In genomic region chr1:152090018-152090553, GRCm38 (mm10) we compare ENCODE assay signal across 8 mouse cellular contexts. TPM values are rescaled to one million over a fixed set of nuclear protein-coding genes. Genes with fewer than 3 reads are reported as not detected.
DNase-seq lines count a peak whose midpoint lies in the region; ATAC-seq and TF ChIP-seq lines count a peak whose summit lies in the region.

Gene 1700025G04Rik (minus strand): TSS chr1:152090125.

- H3K4me2 ChIP-seq in forebrain, postnatal 0 days (ENCODE audit: low read depth) = peak within 1 kb of the TSS; percentile 83
- peak within 1 kb of the TSS; percentile 85 for H3K4me2 ChIP-seq in lung, embryonic 14.5 days

- intact Hi-C loops in heart, postnatal 36 days (cut with DNase I) = loop anchor here (2.0 kb wide), 1 partner anchor 39 kb away; no protein-coding TSS in a partner anchor

- peak; percentile 88 for ATAC-seq in forebrain, postnatal 0 days
- peak; percentile 90 for ATAC-seq in lung, embryonic 14.5 days (ENCODE audit: insufficient read depth)

- peak within 1 kb of the TSS; percentile 97 for H3K27ac ChIP-seq in forebrain, postnatal 0 days (ENCODE audit: low read depth, low read length)
- H3K27ac ChIP-seq in lung, embryonic 14.5 days (ENCODE audit: low read depth) = peak within 1 kb of the TSS; percentile 87
- peak within 1 kb of the TSS; percentile 60 for H3K27ac ChIP-seq in olfactory bulb, adult 2 months (ENCODE audit: insufficient read depth, low read depth, low read length)

- no peak for TF ChIP-seq CTCF in forebrain, postnatal 0 days (IDR thresholded peaks at IDR 0.05; ENCODE audit: low read depth)
- no peak for TF ChIP-seq CTCF in lung, embryonic 14.5 days (IDR thresholded peaks at IDR 0.05; ENCODE audit: low read depth)
- TF ChIP-seq CTCF in olfactory bulb, adult 2 months (IDR thresholded peaks at IDR 0.05; ENCODE audit: insufficient read depth, low read depth, low read length) = no peak

- TF ChIP-seq POLR2A in olfactory bulb, adult 2 months (IDR thresholded peaks at IDR 0.05; ENCODE audit: insufficient read depth, low read depth, low read length) = peak; percentile 68

- H3K9me3 ChIP-seq in forebrain, postnatal 0 days (ENCODE audit: low read length) = no peaks in the 10 kb centered on the region
- H3K9me3 ChIP-seq in lung, embryonic 14.5 days (ENCODE audit: low read depth, low read length) = no peaks in the 10 kb centered on the region

- peaks cover 17% of the 10 kb centered on the region for H3K4me1 ChIP-seq in forebrain, postnatal 0 days (ENCODE audit: insufficient read depth)
- H3K4me1 ChIP-seq in lung, embryonic 14.5 days (ENCODE audit: insufficient read depth) = 0 out of 2 replicates have a peak, but pooled peaks cover 6% of the 10 kb centered on the region
- H3K4me1 ChIP-seq in olfactory bulb, adult 2 months (ENCODE audit: control insufficient read depth, insufficient read depth, low read length) = peaks cover 12% of the 10 kb centered on the region

- H3K9ac ChIP-seq in forebrain, postnatal 0 days = peak within 1 kb of the TSS; percentile 91
- H3K9ac ChIP-seq in lung, embryonic 14.5 days = peak within 1 kb of the TSS; percentile 91

- WGBS in forebrain, postnatal 0 days = 2% methylated on average over 46 of the region's 66 CpGs
- under 1% methylated on average over 51 of the region's 66 CpGs for WGBS in lung, embryonic 14.5 days
- 0% methylated on average over 58 of the region's 66 CpGs for WGBS in olfactory bulb, adult 2 months

- H3K27me3 ChIP-seq in forebrain, postnatal 0 days (ENCODE audit: insufficient read depth, low read length) = no peaks in the 10 kb centered on the region
- H3K27me3 ChIP-seq in lung, embryonic 14.5 days (ENCODE audit: insufficient read depth, low read length) = no peaks in the 10 kb centered on the region

- H3K36me3 ChIP-seq in forebrain, postnatal 0 days (ENCODE audit: insufficient read depth) = no peaks in the 10 kb centered on the region
- no peaks in the 10 kb centered on the region for H3K36me3 ChIP-seq in lung, embryonic 14.5 days (ENCODE audit: insufficient read depth)

- peak within 1 kb of the TSS; percentile 96 for H3K4me3 ChIP-seq in forebrain, postnatal 0 days (ENCODE audit: low read depth, low read length)
- H3K4me3 ChIP-seq in lung, embryonic 14.5 days (ENCODE audit: low read depth, low read length) = peak within 1 kb of the TSS; percentile 89
- peak within 1 kb of the TSS; percentile 78 for H3K4me3 ChIP-seq in olfactory bulb, adult 2 months (ENCODE audit: insufficient read depth, low read depth, low read length)

- peak; percentile 79 for DNase-seq in ES-CJ7 (ENCODE audit: low read depth, low spot score)
- peak; percentile 84 for DNase-seq in cerebellum, adult 11 months
- DNase-seq in forebrain, postnatal 0 days = peak; percentile 92
- DNase-seq in heart, postnatal 36 days = peak; percentile 84 to 91
- peak; percentile 65 to 77 for DNase-seq in layer of hippocampus, adult 8-10 months (ENCODE audit: low spot score in 2 of 2)
- peak; percentile 92 for DNase-seq in lung, embryonic 14.5 days
- peak; percentile 83 for DNase-seq in testis, postnatal 14 days (ENCODE audit: low spot score)

RNA-seq across cellular contexts. Expression of gene 1700025G04Rik, which starts in this region (rescaled TPM):
- 36.8 and 43.2 TPM in 2 replicates for total RNA-seq in forebrain, postnatal 0 days (2014; rRNA removed)
- 17.0 and 25.5 TPM in 2 replicates for polyA plus RNA-seq in forebrain, postnatal 0 days (2015; fragmentation: Nextera tagmentation; extraction: Ambion mirVana)
- total RNA-seq in heart, postnatal 36 days (2021) = 10 to 100 TPM; 41.2 to 44.2 TPM
- 10 to 100 TPM; 60.3 to 79.3 (median 67.0) TPM for total RNA-seq in layer of hippocampus, adult 8-10 months (2022)
- polyA plus RNA-seq in lung, embryonic 14.5 days (2014; fragmentation: Nextera tagmentation; extraction: Ambion mirVana) = 24.9 and 27.4 TPM in 2 replicates
- polyA plus RNA-seq in olfactory bulb, adult 2 months (2012; ENCODE audit: insufficient read depth, insufficient read length, low replicate concordance, missing spikeins) = not detected in 2 replicates

Comparison
In these comparisons a context has a peak if more than half of its experiments do, and no peak if none do; other contexts are left out.
1. Peak in every context shown above with its lines: DNase-seq, ATAC-seq, H3K4me3 ChIP-seq and H3K27ac ChIP-seq.
2. RNA of gene 1700025G04Rik (polyA plus RNA-seq): 24.9 to 27.4 TPM in lung, embryonic 14.5 days and 17.0 to 25.5 TPM in forebrain, postnatal 0 days; not detected in olfactory bulb, adult 2 months; every median in the first group is over 10 times any median in the second.